Mouse (Mus musculus): ENCODE measurements at regions not wholly inside any gene's neighbourhood (a gene's known extent, or its start where the extent isn't known, plus 50 kb on each side); places are given as distances from the start of the nearest gene placed in this dataset.

GRCm38 (mm10) chr8:27837903-27838302, 390.4 kb downstream of the Poteg start:
- no peak for DNase-seq (ENCODE audit: extremely low spot score in 1 of 2, low spot score in 2 of 2)

GRCm38 (mm10) chr8:27866468-27866995, 419.1 kb downstream of the Poteg start:
- intact Hi-C loops (cut with DNase I): no loop called here
- no peak for DNase-seq (ENCODE audit: extremely low spot score in 1 of 2, low spot score in 2 of 2)

More at GRCm38 (mm10) chr8:27837903-27838302, 390.4 kb downstream of the Poteg start:
- intact Hi-C loops (cut with DNase I): no loop called here

GRCm38 (mm10) chr8:27868591-27868990, 421.1 kb downstream of the Poteg start:
- peak in 1 of 2 experiments; percentile 7 for DNase-seq (ENCODE audit: extremely low spot score in 1 of 2, low spot score in 2 of 2)
- intact Hi-C loops (cut with DNase I): no loop called here

GRCm38 (mm10) chr8:27877691-27878264, 430.3 kb downstream of the Poteg start:
- intact Hi-C loops (cut with DNase I): no loop called here
- no peak for DNase-seq (ENCODE audit: extremely low spot score in 1 of 2, low spot score in 2 of 2)

GRCm38 (mm10) chr8:27889292-27889691, 441.8 kb downstream of the Poteg start:
- intact Hi-C loops (cut with DNase I): no loop called here
- no peak for DNase-seq (ENCODE audit: extremely low spot score in 1 of 2, low spot score in 2 of 2)

GRCm38 (mm10) chr8:27894325-27894724, 446.9 kb downstream of the Poteg start:
- intact Hi-C loops (cut with DNase I): no loop called here
- DNase-seq (ENCODE audit: extremely low spot score in 1 of 2, low spot score in 2 of 2): peak in 1 of 2 experiments; percentile 2

- DNase-seq (ENCODE audit: extremely low spot score in 1 of 2, low spot score in 2 of 2): no peak
- intact Hi-C loops (cut with DNase I): no loop called here
Observed at GRCm38 (mm10) chr8:27900115-27900514, 452.6 kb downstream of the Poteg start.

- no peak for DNase-seq (ENCODE audit: extremely low spot score in 1 of 2, low spot score in 2 of 2)
- intact Hi-C loops (cut with DNase I): no loop called here
Observed at GRCm38 (mm10) chr8:27903796-27904195, 456.3 kb downstream of the Poteg start.

- intact Hi-C loops (cut with DNase I): no loop called here
- DNase-seq (ENCODE audit: extremely low spot score in 1 of 2, low spot score in 2 of 2): no peak
Observed at GRCm38 (mm10) chr8:27909347-27909945, 462.0 kb downstream of the Poteg start.

GRCm38 (mm10) chr8:27938559-27939492, 491.4 kb downstream of the Poteg start:
- DNase-seq (ENCODE audit: extremely low spot score in 1 of 2, low spot score in 2 of 2): no peak
- intact Hi-C loops (cut with DNase I): no loop called here

- DNase-seq (ENCODE audit: extremely low spot score in 1 of 2, low spot score in 2 of 2): no peak
- intact Hi-C loops (cut with DNase I): no loop called here
Observed at GRCm38 (mm10) chr8:27955000-27955399, 507.5 kb downstream of the Poteg start.

- no peak for DNase-seq (ENCODE audit: extremely low spot score in 1 of 2, low spot score in 2 of 2)
- intact Hi-C loops (cut with DNase I): no loop called here
Observed at GRCm38 (mm10) chr8:27980920-27981319, 533.5 kb downstream of the Poteg start.

- intact Hi-C loops (cut with DNase I): no loop called here
- no peak for DNase-seq (ENCODE audit: extremely low spot score in 1 of 2, low spot score in 2 of 2)
Observed at GRCm38 (mm10) chr8:27981769-27982168, 534.3 kb downstream of the Poteg start.

- DNase-seq (ENCODE audit: extremely low spot score in 1 of 2, low spot score in 2 of 2): no peak
- intact Hi-C loops (cut with DNase I): no loop called here
Observed at GRCm38 (mm10) chr8:28012849-28013248, 565.4 kb downstream of the Poteg start.
